Mouse (Mus musculus) limb, embryonic 10.5 days (tissue): ENCODE results near the gene Catsperz. TPM values are rescaled to one million over a fixed set of nuclear protein-coding genes. Genes with fewer than 3 reads are reported as not detected.

ENCODE experiments used
- microRNA-seq: library from miRNA; unstranded; fragments of <30 nt; microRNA quantifications from one replicate; pipeline ENCODE4, GENCODE M21; 2017
- polyA plus RNA-seq: library from polyadenylated mRNA; unstranded; fragments of >200 nt; fragmentation: Nextera tagmentation; extraction: Ambion mirVana; gene quantifications from 2 replicates; pipeline ENCODE4 v1.2.1, GENCODE M21; 2016

Catsperz gene
- polyA plus RNA-seq, 1 experiment from 2014 or later, result 0.76 TPM

Small RNAs within 50 kb of the gene (microRNA-seq; reads per million reads assigned to microRNA genes)
- gene Mir6990, result 1.5 reads per million

Other genes starting within 250 kb of the Catsperz start
- 2.8 and 4.8 TPM in 2 replicates for gene Rps6ka4, start 84.7 kb downstream of the Catsperz start, polyA plus RNA-seq
- gene Ccdc88b, start 67.2 kb downstream of the Catsperz start, polyA plus RNA-seq, result 0.15 and 0.61 TPM in 2 replicates
- 157 and 168 TPM in 2 replicates for gene Trmt112, start 15.7 kb downstream of the Catsperz start, polyA plus RNA-seq
- 122 and 131 TPM in 2 replicates for gene Prdx5, start 15.3 kb downstream of the Catsperz start, polyA plus RNA-seq
- 6.2 and 7.0 TPM in 2 replicates for gene Esrra, start 3.6 kb downstream of the Catsperz start, polyA plus RNA-seq
- 0.11 TPM in 1 of 2 replicates, not detected in the other for gene Kcnk4, start 9.1 kb upstream of the Catsperz start, polyA plus RNA-seq
- 51.8 and 55.3 TPM in 2 replicates for gene Bad, start 16.5 kb upstream of the Catsperz start, polyA plus RNA-seq
- 21.6 and 24.4 TPM in 2 replicates for gene Gpr137, start 17.1 kb upstream of the Catsperz start, polyA plus RNA-seq
- 245 and 281 TPM in 2 replicates for gene Ppp1r14b, start 49.6 kb upstream of the Catsperz start, polyA plus RNA-seq
- 29.2 and 37.8 TPM in 2 replicates for gene Plcb3, start 51.1 kb upstream of the Catsperz start, polyA plus RNA-seq
- 94.0 and 102 TPM in 2 replicates for gene Fkbp2, start 55.1 kb upstream of the Catsperz start, polyA plus RNA-seq
- gene Vegfb, start 62.3 kb upstream of the Catsperz start, polyA plus RNA-seq, result 41.1 and 41.7 TPM in 2 replicates
- gene Dnajc4, start 67.2 kb upstream of the Catsperz start, polyA plus RNA-seq, result 17.4 and 19.4 TPM in 2 replicates
- gene Nudt22, start 70.7 kb upstream of the Catsperz start, polyA plus RNA-seq, result 21.1 and 21.2 TPM in 2 replicates
- gene Trpt1, start 70.8 kb upstream of the Catsperz start, polyA plus RNA-seq, result 7.4 and 10.6 TPM in 2 replicates
- gene Fermt3, start 94.1 kb upstream of the Catsperz start, polyA plus RNA-seq, result 7.0 and 7.5 TPM in 2 replicates
- gene Stip1, start 114.6 kb upstream of the Catsperz start, polyA plus RNA-seq, result 455 and 483 TPM in 2 replicates
- 2.8 and 4.4 TPM in 2 replicates for gene Macrod1, start 131.4 kb upstream of the Catsperz start, polyA plus RNA-seq
- 0.54 and 1.6 TPM in 2 replicates for gene Flrt1, start 180.3 kb upstream of the Catsperz start, polyA plus RNA-seq